Mouse (Mus musculus) erythroblast, embryonic 14.5 days (primary cell): ENCODE data around the gene Ctnnd2.

Source experiments
- GATA1 ChIP-seq: IDR thresholded peaks from 2 replicates; pipeline ENCODE4 v1.6.1; 2012; ENCODE audit warnings: low read length, inconsistent platforms, mixed read lengths
- TAL1 ChIP-seq: IDR thresholded peaks from 3 replicates; pipeline ENCODE4 v1.6.1; 2012; ENCODE audit warnings: low read length, inconsistent platforms, mixed read lengths

DNA sequence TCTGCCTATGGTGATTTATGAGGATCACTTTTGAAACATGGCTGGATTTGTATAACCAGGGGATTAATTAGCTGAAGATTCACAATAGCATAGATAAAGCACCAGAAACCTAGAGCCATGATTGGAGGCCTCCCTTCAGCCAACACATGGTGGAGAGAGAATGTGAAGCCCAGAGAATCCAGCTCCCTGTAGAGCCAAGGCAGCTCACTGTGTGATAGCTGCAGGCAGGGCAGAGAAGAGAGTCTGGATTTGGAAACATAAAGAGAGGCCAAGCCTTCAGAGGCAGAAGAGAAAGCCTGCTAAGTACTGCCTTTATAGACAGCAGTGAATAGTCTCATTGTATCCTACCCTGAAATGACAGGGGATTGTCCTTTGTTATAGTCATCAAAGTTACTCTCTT, 340.7 kb downstream of the Ctnnd2 start:
- TF ChIP-seq GATA1 (no peak), TAL1 (no peak)
